Mouse (Mus musculus) intestine, embryonic 15.5 days (tissue): Measurements from ENCODE around the gene Nr2e1. TPM values are rescaled to one million over a fixed set of nuclear protein-coding genes. Genes with fewer than 3 reads are reported as not detected.

Source experiments
- ATAC-seq: fragments of 200-750 bp; cut with Nextera tagmentation; 2 replicates; pipeline ENCODE4 v1.8.0; 2017; ENCODE audit warnings: moderate TSS enrichment, moderate library complexity
- H3K27ac ChIP-seq: fragments of 300-500 bp; sonication (generic); 2 replicates; pipeline ENCODE4 v1.5.1; 2015; ENCODE audit warnings: mild to moderate bottlenecking, inconsistent platforms
- H3K27me3 ChIP-seq: fragments of 300-500 bp; sonication (generic); replicated peaks from 2 replicates; pipeline ENCODE4 v1.6.1; 2015; ENCODE audit warnings: inconsistent platforms
- H3K36me3 ChIP-seq: fragments of 300-500 bp; sonication (generic); 2 replicates; pipeline ENCODE4 v1.6.1; 2015; ENCODE audit warnings: inconsistent platforms
- H3K4me1 ChIP-seq: fragments of 300-500 bp; sonication (generic); replicated peaks from 2 replicates; pipeline ENCODE4 v1.6.1; 2015; ENCODE audit warnings: inconsistent platforms
- H3K4me2 ChIP-seq: fragments of 300-500 bp; sonication (generic); replicated peaks from 2 replicates; pipeline ENCODE4 v1.6.1; 2015; ENCODE audit warnings: mild to moderate bottlenecking, inconsistent platforms
- H3K4me3 ChIP-seq: fragments of 300-500 bp; sonication (generic); replicated peaks from 2 replicates; pipeline ENCODE4 v1.5.1; 2015; ENCODE audit warnings: inconsistent platforms
- H3K9ac ChIP-seq: fragments of 300-500 bp; sonication (generic); 2 replicates; pipeline ENCODE4 v1.6.1; 2015; ENCODE audit warnings: inconsistent platforms
- H3K9me3 ChIP-seq: fragments of 300-500 bp; sonication (generic); 2 replicates; pipeline ENCODE4 v1.6.1; 2016; ENCODE audit warnings: inconsistent platforms
- whole genome bisulfite sequencing: fragments of 180-500 bp; shearing (Covaris S2); methylation state at CpG from one replicate; pipeline ENCODE4 v1.1.7; 2015; 5-methylcytosine and 5-hydroxymethylcytosine counted together
- polyA plus RNA-seq: library from polyadenylated mRNA; unstranded; fragments of >200 nt; fragmentation: Nextera tagmentation; extraction: Ambion mirVana; gene quantifications from 2 replicates; pipeline ENCODE4 v1.2.1, GENCODE M21; 2015

The Nr2e1 gene
- 0.05 TPM in 1 of 2 replicates, not detected in the other for polyA plus RNA-seq

- H3K9ac ChIP-seq = no peak within 1 kb of the TSS
- peaks cover 22% of the 10 kb centered on the region for H3K4me1 ChIP-seq
- WGBS = under 1% methylated on average over 43 of the region's 43 CpGs
- H3K4me3 ChIP-seq = peak within 1 kb of the TSS; percentile 17; the same call in 1 of the 2 replicates
- H3K4me2 ChIP-seq = peak within 1 kb of the TSS; percentile 34
- peaks cover 94% of the 10 kb centered on the region for H3K27me3 ChIP-seq
- no peak within 1 kb of the TSS for H3K27ac ChIP-seq
- H3K36me3 ChIP-seq = no peaks in the 10 kb centered on the region
- H3K9me3 ChIP-seq = no peaks in the 10 kb centered on the region
- no peak for ATAC-seq
Observed at GRCm38 (mm10) chr10:42583157-42583872, at the start of gene Nr2e1, which contains the start of gene Ostm1. TSS of gene Nr2e1 (minus strand) at chr10:42583632. TSS of gene Ostm1 (plus strand) at chr10:42583822.

- Histone ChIP-seq H3K4me1 (peaks cover 17% of the 10 kb centered on the region), H3K9me3 (no peaks in the 10 kb centered on the region), H3K4me3 (peak overlapping the region; percentile 41), H3K9ac (peak overlapping the region; percentile 17; the same call in 1 of the 2 replicates), H3K27ac (no peak overlapping the region), H3K36me3 (no peaks in the 10 kb centered on the region), H3K27me3 (peaks cover 92% of the 10 kb centered on the region), H3K4me2 (peak overlapping the region; percentile 73)
- 2% methylated on average over 39 of the region's 39 CpGs for WGBS
- no peak for ATAC-seq
Observed at GRCm38 (mm10) chr10:42632453-42633360, 49.3 kb upstream of the Nr2e1 start.

- Histone ChIP-seq H3K36me3 (no peaks in the 10 kb centered on the region), H3K4me1 (peaks cover 17% of the 10 kb centered on the region), H3K4me2 (peak overlapping the region; percentile 73; the same call in 1 of the 2 replicates), H3K9me3 (no peaks in the 10 kb centered on the region), H3K9ac (no peak overlapping the region), H3K27ac (no peak overlapping the region), H3K27me3 (peaks cover 92% of the 10 kb centered on the region), H3K4me3 (peak overlapping the region; percentile 41; the same call in 1 of the 2 replicates)
- WGBS = 2% methylated on average over 42 of the region's 42 CpGs
- no peak for ATAC-seq
Observed at GRCm38 (mm10) chr10:42631754-42632452, 48.5 kb upstream of the Nr2e1 start.

- ATAC-seq = no peak
- no peak overlapping the region for H3K27ac ChIP-seq
- H3K9me3 ChIP-seq = no peaks in the 10 kb centered on the region
- H3K4me1 ChIP-seq = peaks cover 17% of the 10 kb centered on the region
- no peak overlapping the region for H3K9ac ChIP-seq
- 4% methylated on average over 19 of the region's 19 CpGs for WGBS
- peaks cover 83% of the 10 kb centered on the region for H3K27me3 ChIP-seq
- no peak overlapping the region for H3K4me3 ChIP-seq
- H3K4me2 ChIP-seq = no peak overlapping the region
- no peaks in the 10 kb centered on the region for H3K36me3 ChIP-seq
Observed at GRCm38 (mm10) chr10:42630596-42631355, 47.3 kb upstream of the Nr2e1 start.

GRCm38 (mm10) chr10:42625907-42626306 lies 42.5 kb upstream of the Nr2e1 start:
- peaks cover 40% of the 10 kb centered on the region for H3K27me3 ChIP-seq
- H3K4me2 ChIP-seq = no peak overlapping the region
- ATAC-seq = no peak
- no peak overlapping the region for H3K4me3 ChIP-seq
- H3K9me3 ChIP-seq = no peaks in the 10 kb centered on the region
- H3K4me1 ChIP-seq = no peaks in the 10 kb centered on the region
- no peak overlapping the region for H3K9ac ChIP-seq
- no peaks in the 10 kb centered on the region for H3K36me3 ChIP-seq
- 64% methylated on average over 2 of the region's 2 CpGs for WGBS
- H3K27ac ChIP-seq = no peak overlapping the region

GRCm38 (mm10) chr10:42618291-42618690 lies 34.9 kb upstream of the Nr2e1 start:
- Histone ChIP-seq H3K4me1 (peaks cover 3% of the 10 kb centered on the region), H3K36me3 (no peaks in the 10 kb centered on the region), H3K9me3 (no peaks in the 10 kb centered on the region), H3K4me2 (no peak overlapping the region), H3K4me3 (no peak overlapping the region), H3K27me3 (peaks cover 37% of the 10 kb centered on the region), H3K27ac (no peak overlapping the region), H3K9ac (no peak overlapping the region)
- no peak for ATAC-seq
- WGBS = 53% methylated on average over 2 of the region's 2 CpGs

GRCm38 (mm10) chr10:42614766-42615165 lies 31.3 kb upstream of the Nr2e1 start:
- Histone ChIP-seq H3K4me2 (no peak overlapping the region), H3K4me3 (no peak overlapping the region), H3K9ac (no peak overlapping the region), H3K4me1 (peaks cover 3% of the 10 kb centered on the region), H3K27me3 (peaks cover 54% of the 10 kb centered on the region), H3K36me3 (no peaks in the 10 kb centered on the region), H3K9me3 (no peaks in the 10 kb centered on the region), H3K27ac (no peak overlapping the region)
- WGBS = 8% methylated on average over 9 of the region's 9 CpGs
- no peak for ATAC-seq

- Histone ChIP-seq H3K27me3 (peaks cover 50% of the 10 kb centered on the region), H3K27ac (no peak overlapping the region), H3K36me3 (no peaks in the 10 kb centered on the region), H3K9me3 (no peaks in the 10 kb centered on the region), H3K4me2 (peak overlapping the region; percentile 76), H3K9ac (peak overlapping the region; percentile 29; the same call in 1 of the 2 replicates), H3K4me1 (peaks cover 3% of the 10 kb centered on the region), H3K4me3 (peak overlapping the region; percentile 36)
- WGBS = under 1% methylated on average over 37 of the region's 40 CpGs
- ATAC-seq = peak; percentile 53
Observed at GRCm38 (mm10) chr10:42613639-42614381, 30.4 kb upstream of the Nr2e1 start.

- ATAC-seq = no peak
- no peak overlapping the region for H3K9ac ChIP-seq
- H3K27me3 ChIP-seq = peaks cover 52% of the 10 kb centered on the region
- H3K4me1 ChIP-seq = peaks cover 3% of the 10 kb centered on the region
- no peak overlapping the region for H3K4me3 ChIP-seq
- no peaks in the 10 kb centered on the region for H3K36me3 ChIP-seq
- H3K4me2 ChIP-seq = no peak overlapping the region
- H3K9me3 ChIP-seq = no peaks in the 10 kb centered on the region
- 9% methylated on average over 12 of the region's 12 CpGs for WGBS
- no peak overlapping the region for H3K27ac ChIP-seq
Observed at GRCm38 (mm10) chr10:42613075-42613474, 29.6 kb upstream of the Nr2e1 start.

GRCm38 (mm10) chr10:42606757-42607156 lies 23.3 kb upstream of the Nr2e1 start:
- Histone ChIP-seq H3K36me3 (no peaks in the 10 kb centered on the region), H3K27me3 (peaks cover 20% of the 10 kb centered on the region), H3K9ac (no peak overlapping the region), H3K4me2 (no peak overlapping the region), H3K9me3 (no peaks in the 10 kb centered on the region), H3K4me1 (no peaks in the 10 kb centered on the region), H3K4me3 (no peak overlapping the region), H3K27ac (no peak overlapping the region)
- 75% methylated on average over 4 of the region's 4 CpGs for WGBS
- ATAC-seq = no peak

GRCm38 (mm10) chr10:42604874-42605273 lies 21.4 kb upstream of the Nr2e1 start:
- no peak for ATAC-seq
- Histone ChIP-seq H3K9me3 (no peaks in the 10 kb centered on the region), H3K4me2 (no peak overlapping the region), H3K36me3 (no peaks in the 10 kb centered on the region), H3K27ac (no peak overlapping the region), H3K4me3 (no peak overlapping the region), H3K27me3 (peaks cover 17% of the 10 kb centered on the region), H3K4me1 (no peaks in the 10 kb centered on the region), H3K9ac (no peak overlapping the region)
- WGBS = 67% methylated on average over 2 of the region's 2 CpGs
